Mouse (Mus musculus): Measurements from ENCODE around the gene Mark3. TPM values are rescaled to one million over a fixed set of nuclear protein-coding genes. Genes with fewer than 3 reads are reported as not detected.

Gene Mark3
- total and polyA plus RNA-seq, 3 experiments = 34.3 to 51.2 (median 40.2) TPM

DNA sequence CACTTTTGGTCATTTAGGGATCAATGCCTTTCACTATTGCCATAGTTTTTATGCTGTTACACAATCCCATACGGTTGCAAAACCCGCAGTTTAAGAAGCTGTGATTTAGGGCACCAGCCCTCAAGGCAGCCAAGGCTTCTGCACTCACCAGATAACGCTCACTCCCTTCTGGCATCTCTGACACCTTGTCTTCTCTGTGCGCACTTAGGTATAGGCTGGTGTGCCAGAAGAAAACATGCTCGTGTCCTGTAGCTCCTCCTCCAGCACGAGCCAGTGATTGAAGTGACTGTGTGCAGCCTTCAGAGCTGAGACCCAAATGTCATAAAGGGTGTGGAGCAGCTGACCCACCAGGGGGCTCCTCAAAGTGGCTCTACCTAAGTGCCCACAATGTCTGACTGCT, 39.0 kb upstream of the Mark3 start:
- peak overlapping the region; percentile 100 for H3K9ac ChIP-seq (ENCODE audit: insufficient read depth, low read depth)
- H3K79me2 ChIP-seq (replicated peaks; ENCODE audit: control insufficient read depth, extremely low read depth, insufficient read depth, poor library complexity, severe bottlenecking) = peaks cover 23% of the 10 kb centered on the region
- H3K27me3 ChIP-seq (replicated peaks) = no peaks in the 10 kb centered on the region
- peak; percentile 60 for DNase-seq (ENCODE audit: extremely low read depth)
- in situ Hi-C loops (cut with MboI; ENCODE audit: low pct_ligation_motif_present, low pct_unique_long_range_greater_than_20kb, low sequenced_read_pairs) (no loop called here), dilution Hi-C loops (cut with MboI; ENCODE audit: extremely low pct_ligation_motif_present, extremely low pct_unique_long_range_greater_than_20kb, low sequenced_read_pairs) (no loop called here)
- H3K36me3 ChIP-seq (replicated peaks in 1 of 2; ENCODE audit: control insufficient read depth in 1 of 2, insufficient read depth in 1 of 2, low read length in 1 of 2) = peaks cover 11 to 15% of the 10 kb centered on the region in 2 experiments
- H3K4me1 ChIP-seq (ENCODE audit: control insufficient read depth in 1 of 2, insufficient read depth in 2 of 2) = peaks cover 5 to 37% of the 10 kb centered on the region in 2 experiments
- TF ChIP-seq MXI1 (IDR thresholded peaks at IDR 0.05; ENCODE audit: low read depth, low read length) (peak; percentile 74), IRF4 (IDR thresholded peaks at IDR 0.05; ENCODE audit: low read depth, low read length) (0 out of 2 replicates have a peak, but pooled peaks have one; percentile 11), BHLHE40 (IDR thresholded peaks at IDR 0.05; ENCODE audit: low read depth, low read length) (peak; percentile 90), JUND (conservative IDR thresholded peaks at IDR 0.05; ENCODE audit: low read depth, low read length) (no peak), CTCF (conservative IDR thresholded peaks at IDR 0.05 in 1 of 2, IDR thresholded peaks at IDR 0.05 in 1 of 2; ENCODE audit: low read depth in 2 of 2, low read length in 2 of 2) (peak in 1 of 2 experiments; percentile 46; a peak in 2 of 4 replicates), MAX (IDR thresholded peaks at IDR 0.05; ENCODE audit: low read length) (peak; percentile 1; the same call in 1 of the 2 replicates)
- H3K27ac ChIP-seq (ENCODE audit: insufficient read depth, low read depth) = peak overlapping the region; percentile 86
- peak overlapping the region; percentile 96 for H3K4me2 ChIP-seq (ENCODE audit: insufficient read depth, low read depth, poor library complexity, severe bottlenecking)
- no peaks in the 10 kb centered on the region for H3K9me3 ChIP-seq (replicated peaks; ENCODE audit: low read length)
- H3K4me3 ChIP-seq (replicated peaks in 1 of 3; ENCODE audit: low read depth in 2 of 3, low read length in 2 of 3, poor library complexity in 1 of 3) = peak overlapping the region in 2 of 3 experiments; percentile 28 to 41

GRCm38 (mm10) chr12:111535762-111536161, 38.6 kb upstream of the Mark3 start:
- peaks cover 14 to 20% of the 10 kb centered on the region in 2 experiments for H3K36me3 ChIP-seq (replicated peaks in 1 of 2; ENCODE audit: control insufficient read depth in 1 of 2, insufficient read depth in 1 of 2, low read length in 1 of 2)
- no peaks in the 10 kb centered on the region for H3K9me3 ChIP-seq (replicated peaks; ENCODE audit: low read length)
- DNase-seq (ENCODE audit: extremely low read depth) = peak; percentile 81
- H3K9ac ChIP-seq (ENCODE audit: insufficient read depth, low read depth) = peak overlapping the region; percentile 100
- dilution Hi-C loops (cut with MboI; ENCODE audit: extremely low pct_ligation_motif_present, extremely low pct_unique_long_range_greater_than_20kb, low sequenced_read_pairs) (no loop called here), in situ Hi-C loops (cut with MboI; ENCODE audit: low pct_ligation_motif_present, low pct_unique_long_range_greater_than_20kb, low sequenced_read_pairs) (no loop called here)
- H3K4me3 ChIP-seq (replicated peaks in 1 of 3; ENCODE audit: low read depth in 2 of 3, low read length in 2 of 3, poor library complexity in 1 of 3) = peak overlapping the region; percentile 14 to 41 (median 28)
- H3K27me3 ChIP-seq (replicated peaks) = no peaks in the 10 kb centered on the region
- peaks cover 27% of the 10 kb centered on the region for H3K79me2 ChIP-seq (replicated peaks; ENCODE audit: control insufficient read depth, extremely low read depth, insufficient read depth, poor library complexity, severe bottlenecking)
- peak overlapping the region; percentile 96 for H3K4me2 ChIP-seq (ENCODE audit: insufficient read depth, low read depth, poor library complexity, severe bottlenecking)
- TF ChIP-seq TBP (conservative IDR thresholded peaks at IDR 0.05; ENCODE audit: low read depth, low read length) (peak; percentile 90), CTCF (conservative IDR thresholded peaks at IDR 0.05 in 1 of 2, IDR thresholded peaks at IDR 0.05 in 1 of 2; ENCODE audit: low read depth in 2 of 2, low read length in 2 of 2) (no peak), ETS1 (conservative IDR thresholded peaks at IDR 0.05; ENCODE audit: low read depth, low read length) (peak; percentile 80), ZMIZ1 (IDR thresholded peaks at IDR 0.05; ENCODE audit: low read depth, low read length) (no peak), POLR2AphosphoS2 (IDR thresholded peaks at IDR 0.05; ENCODE audit: low read depth, low read length) (no peak), NELFE (IDR thresholded peaks at IDR 0.05; ENCODE audit: low read depth, low read length) (peak; percentile 16; the same call in 1 of the 2 replicates), MYC (IDR thresholded peaks at IDR 0.05; ENCODE audit: low read depth, low read length) (no peak), CHD2 (IDR thresholded peaks at IDR 0.05; ENCODE audit: low read length) (0 out of 2 replicates have a peak, but pooled peaks have one; percentile 37), UBTF (IDR thresholded peaks at IDR 0.05; ENCODE audit: low read depth, low read length) (no peak), MXI1 (IDR thresholded peaks at IDR 0.05; ENCODE audit: low read depth, low read length) (peak; percentile 62; the same call in 1 of the 2 replicates), MAFK (IDR thresholded peaks at IDR 0.05; ENCODE audit: insufficient replicate concordance, low read length) (no peak), SIN3A (IDR thresholded peaks at IDR 0.05; ENCODE audit: low read length) (peak; percentile 71), POLR2A (IDR thresholded peaks at IDR 0.05; ENCODE audit: low read depth, low read length) (peak; percentile 62), MEF2A (IDR thresholded peaks at IDR 0.05; ENCODE audit: borderline replicate concordance, low read depth, low read length) (peak; percentile 99), PAX5 (IDR thresholded peaks at IDR 0.05; ENCODE audit: low read length) (no peak), RCOR1 (conservative IDR thresholded peaks at IDR 0.05; ENCODE audit: low read depth, low read length) (no peak), CHD1 (IDR thresholded peaks at IDR 0.05; ENCODE audit: low read depth, low read length) (peak; percentile 75), KAT2A (IDR thresholded peaks at IDR 0.05; ENCODE audit: insufficient replicate concordance, low read length) (no peak), JUN (IDR thresholded peaks at IDR 0.05; ENCODE audit: insufficient read depth, low read depth, low read length) (peak; percentile 58), TCF12 (IDR thresholded peaks at IDR 0.05; ENCODE audit: low read depth, low read length) (peak; percentile 73), MAZ (IDR thresholded peaks at IDR 0.05; ENCODE audit: low read depth, low read length) (no peak), NRF1 (IDR thresholded peaks at IDR 0.05; ENCODE audit: low read depth, low read length) (no peak), IRF4 (IDR thresholded peaks at IDR 0.05; ENCODE audit: low read depth, low read length) (peak; percentile 53; the same call in 1 of the 2 replicates), JUND (conservative IDR thresholded peaks at IDR 0.05; ENCODE audit: low read depth, low read length) (peak; percentile 85), HCFC1 (IDR thresholded peaks at IDR 0.05; ENCODE audit: low read depth, low read length) (peak; percentile 66), EP300 (IDR thresholded peaks at IDR 0.05; ENCODE audit: low read length) (peak; percentile 61), BHLHE40 (IDR thresholded peaks at IDR 0.05; ENCODE audit: low read depth, low read length) (peak; percentile 65; the same call in 1 of the 2 replicates)
- H3K4me1 ChIP-seq (ENCODE audit: control insufficient read depth in 1 of 2, insufficient read depth in 2 of 2) = peaks cover 5 to 42% of the 10 kb centered on the region in 2 experiments
- H3K27ac ChIP-seq (ENCODE audit: insufficient read depth, low read depth) = peak overlapping the region; percentile 86
